Mouse (Mus musculus) heart, adult 2 months (tissue): Measurements from ENCODE around the gene Frmd8.

Experiments
- CTCF ChIP-seq: fragments of 200-600 bp; IDR thresholded peaks from 2 replicates; pipeline ENCODE4 v1.8.1; 2022; ENCODE audit warnings: antibody characterized with exemption, mild to moderate bottlenecking, moderate library complexity
- EP300 ChIP-seq: fragments of 200-500 bp; IDR thresholded peaks from 2 replicates; pipeline ENCODE4 v1.6.1; 2011; ENCODE audit warnings: low read depth, low read length, control low read depth; ENCODE audit not compliant: insufficient read depth

DNA sequence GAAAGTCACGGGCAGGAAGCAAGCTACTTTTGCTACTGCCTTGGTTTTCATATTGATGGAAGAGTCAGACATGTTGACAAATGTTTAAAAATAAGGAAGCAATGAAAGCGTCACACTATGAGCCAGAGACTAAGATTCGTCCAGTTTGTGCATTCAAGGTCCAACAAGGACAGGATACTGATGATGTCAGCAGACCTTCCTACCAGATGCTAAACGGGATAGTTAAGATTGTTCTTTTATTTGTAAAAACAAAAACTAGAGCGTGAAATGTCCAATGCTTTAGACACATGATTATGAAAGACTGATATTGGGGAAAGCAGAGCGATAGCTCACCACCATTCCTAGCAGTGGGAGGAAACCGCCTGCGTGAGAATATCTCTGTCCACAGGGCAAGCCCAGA, 37.5 kb downstream of the Frmd8 start:
- TF ChIP-seq CTCF (no peak), EP300 (no peak)
